10 mouse cellular contexts compared by ENCODE assay signal in the genomic region with DNA sequence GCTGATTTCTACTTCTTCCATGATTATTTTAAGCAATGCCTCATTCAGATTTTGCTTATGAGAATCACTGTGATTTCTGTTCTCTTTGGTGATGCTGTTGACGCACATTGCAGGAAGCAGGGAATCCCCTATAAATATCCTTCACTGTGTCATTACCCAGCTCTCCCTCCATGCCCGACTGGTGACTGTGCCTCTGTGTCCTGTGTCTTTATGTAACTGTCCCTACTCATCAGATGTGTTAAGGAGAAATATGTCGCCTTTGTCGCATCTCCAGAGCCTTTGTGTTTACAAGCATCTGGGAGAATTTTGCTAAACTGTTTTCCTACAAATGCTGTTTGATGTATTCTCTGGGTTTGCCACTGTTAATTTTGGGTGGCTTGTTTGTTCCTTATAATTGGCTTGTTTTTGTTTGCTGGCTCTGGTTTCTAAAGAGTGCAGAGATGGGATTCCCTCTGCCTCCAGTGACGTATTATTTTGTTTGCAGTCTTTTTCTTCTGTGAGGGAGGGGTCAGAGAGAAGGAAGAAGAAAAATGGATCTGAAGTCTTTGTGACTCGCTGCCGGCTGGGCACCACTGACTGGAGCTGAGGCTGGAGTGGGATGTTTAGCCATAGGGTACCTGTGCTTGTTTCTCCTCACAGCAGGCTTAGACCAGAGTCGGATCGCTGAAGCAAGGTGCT. TPM values are rescaled to one million over a fixed set of nuclear protein-coding genes. Genes with fewer than 3 reads are reported as not detected.
DNase-seq lines count a peak whose midpoint lies in the region; TF ChIP-seq lines count a peak whose summit lies in the region.
"Had no signal": no experiment of that assay in that cellular context is flagged by ENCODE, and none has a peak within 500 bp of the region (broad histone marks: within the 10 kb centered on the region; RNA-seq: fewer than 3 reads in every experiment).

No protein-coding gene starts in this region.

- no peak overlapping the region for H3K9ac ChIP-seq in heart, adult 2 months (ENCODE audit: low read depth, low read length)
- H3K9ac ChIP-seq: embryonic facial prominence, embryonic 15.5 days; lung, embryonic 15.5 days had no signal

- no peak for TF ChIP-seq POLR2A in heart, adult 2 months (IDR thresholded peaks at IDR 0.05; ENCODE audit: insufficient read depth, low read depth, low read length)
- TF ChIP-seq POLR2A in cerebellum, adult 2 months (IDR thresholded peaks at IDR 0.05; ENCODE audit: borderline replicate concordance, insufficient read depth, low read length), result peak; percentile 32; the same call in 1 of the 2 replicates

- TF ChIP-seq CTCF in heart, adult 2 months (IDR thresholded peaks at IDR 0.05), result no peak
- no peak for TF ChIP-seq CTCF in cerebellum, adult 2 months (IDR thresholded peaks at IDR 0.05; ENCODE audit: borderline replicate concordance, insufficient read depth, low read depth, low read length)

- H3K27ac ChIP-seq in heart, adult 2 months, result peak overlapping the region; percentile 32
- H3K27ac ChIP-seq in cerebellum, adult 2 months (ENCODE audit: insufficient read depth, low read length), result peak overlapping the region; percentile 71
- H3K27ac ChIP-seq: embryonic facial prominence, embryonic 15.5 days; lung, embryonic 15.5 days had no signal

- H3K27me3 ChIP-seq in heart, adult 2 months (ENCODE audit: control insufficient read depth, insufficient read depth, low read length), result no peaks in the 10 kb centered on the region
- H3K27me3 ChIP-seq in cerebellum, adult 2 months (ENCODE audit: control insufficient read depth, insufficient read depth, low read length), result no peaks in the 10 kb centered on the region
- H3K27me3 ChIP-seq in splenic B cell, adult 2 months (ENCODE audit: control insufficient read depth, insufficient read depth, low read length, poor library complexity, severe bottlenecking), result no peaks in the 10 kb centered on the region
- H3K27me3 ChIP-seq: embryonic facial prominence, embryonic 15.5 days; lung, embryonic 15.5 days had no signal

- WGBS in heart, adult 2 months, result 12% methylated on average over 9 of the region's 9 CpGs
- 2% methylated on average over 9 of the region's 9 CpGs for WGBS in cerebellum, adult 2 months

- peaks cover 8% of the 10 kb centered on the region for H3K4me1 ChIP-seq in heart, adult 2 months (ENCODE audit: control insufficient read depth, insufficient read depth, low read length)
- peaks cover 5% of the 10 kb centered on the region for H3K4me1 ChIP-seq in cerebellum, adult 2 months (ENCODE audit: control insufficient read depth, insufficient read depth, low read length)

- H3K4me3 ChIP-seq in heart, adult 2 months, result no peak overlapping the region
- peak overlapping the region; percentile 75 for H3K4me3 ChIP-seq in cerebellum, adult 2 months (replicated peaks; ENCODE audit: insufficient read depth, low read depth, low read length)
- H3K4me3 ChIP-seq: embryonic facial prominence, embryonic 15.5 days; lung, embryonic 15.5 days had no signal

- intact Hi-C loops in heart, adult 2 months (cut with DNase I), result loop anchor here (5.0 kb wide), 1 partner anchor 69 kb away; a partner anchor contains a TSS
- intact Hi-C loops in heart, postnatal 14 days (cut with DNase I), result loop anchor here (5.0 kb wide), 1 partner anchor 39 kb away; a partner anchor contains a TSS

- peak in 1 of 2 experiments; percentile 18 for DNase-seq in heart, adult 2 months
- DNase-seq in heart, postnatal 14 days, result no peak
- DNase-seq in cerebellum, adult 2 months, result peak; percentile 67 to 81
- peak; percentile 26 to 31 for DNase-seq in frontal cortex, postnatal 14 days (ENCODE audit: low spot score in 2 of 2)
- DNase-seq in left cerebral cortex, adult 8-10 months (ENCODE audit: low spot score in 2 of 2), result peak; percentile 30 to 73
- DNase-seq in splenic B cell, adult 2 months (ENCODE audit: low read depth, low spot score), result peak; percentile 35
- DNase-seq in adrenal gland, adult 18-20 months (ENCODE audit: low spot score in 2 of 2), result no peak
- DNase-seq in thymus, adult 18-20 months, result no peak

- TF ChIP-seq EP300 in heart, adult 2 months (IDR thresholded peaks at IDR 0.05; ENCODE audit: insufficient read depth, low read depth, low read length), result 0 out of 2 replicates have a peak, but pooled peaks have one; percentile 12

- H3K79me2 ChIP-seq in heart, adult 2 months (replicated peaks; ENCODE audit: control insufficient read depth, insufficient read depth, low read length), result 0 out of 2 replicates have a peak, but pooled peaks cover 2% of the 10 kb centered on the region

- peaks cover 12% of the 10 kb centered on the region for H3K36me3 ChIP-seq in heart, adult 2 months (ENCODE audit: control insufficient read depth, insufficient read depth, low read length)
- no peaks in the 10 kb centered on the region; the same call in 1 of the 2 replicates for H3K36me3 ChIP-seq in splenic B cell, adult 2 months (ENCODE audit: control insufficient read depth, insufficient read depth, low read length, poor library complexity, severe bottlenecking)
- H3K36me3 ChIP-seq: embryonic facial prominence, embryonic 15.5 days; lung, embryonic 15.5 days had no signal

RNA-seq across cellular contexts. Expression of a gene that starts 40.7 kb away (rescaled TPM):
- 100 to 1,000 TPM; 151 to 171 TPM for total RNA-seq in heart, adult 2 months (2021)
- 120 and 154 TPM in 2 replicates for polyA plus RNA-seq in heart, adult 2 months (2012; rRNA removed)
- total RNA-seq in heart, postnatal 14 days (2021), result 100 to 1,000 TPM; 115 to 120 TPM
- 137 and 145 TPM in 2 replicates for polyA plus RNA-seq in cerebellum, adult 2 months (2012; rRNA removed)
- total RNA-seq in left cerebral cortex, adult 8-10 months (2022), result 100 to 1,000 TPM; 247 to 279 (median 255) TPM
- total RNA-seq in adrenal gland, adult 18-20 months (2021), result 100 to 1,000 TPM; 104 to 117 TPM

RNA-seq across cellular contexts. Expression of a gene that starts 50.6 kb away (rescaled TPM):
- total RNA-seq in heart, adult 2 months (2021), result not detected
- polyA plus RNA-seq in heart, adult 2 months (2012; rRNA removed), result 0.18 TPM in 1 of 2 replicates, not detected in the other
- not detected for total RNA-seq in heart, postnatal 14 days (2021)
- not detected in 2 replicates for polyA plus RNA-seq in cerebellum, adult 2 months (2012; rRNA removed)
- total RNA-seq in left cerebral cortex, adult 8-10 months (2022), result not detected
- not detected for total RNA-seq in adrenal gland, adult 18-20 months (2021)
- polyA plus RNA-seq: embryonic facial prominence, embryonic 15.5 days had no signal

Comparison
In these comparisons a context has a peak if more than half of its experiments do, and no peak if none do; other contexts are left out.
1. DNase-seq: peak in cerebellum, adult 2 months (2 of 2), frontal cortex, postnatal 14 days (2 of 2), left cerebral cortex, adult 8-10 months (2 of 2) and splenic B cell, adult 2 months (single experiment); none in heart, postnatal 14 days (0 of 2), adrenal gland, adult 18-20 months (0 of 2) and thymus, adult 18-20 months (0 of 2).